Mouse (Mus musculus) limb, embryonic 11.5 days (tissue): ENCODE measurements at regions not wholly inside any gene's neighbourhood (a gene's known extent, or its start where the extent isn't known, plus 50 kb on each side); places are given as distances from the start of the nearest gene placed in this dataset.

Source experiments
- ATAC-seq: fragments of 200-750 bp; cut with Nextera tagmentation; 2 replicates; pipeline ENCODE4 v1.8.0; 2017; ENCODE audit warnings: low read depth; ENCODE audit not compliant: insufficient number of reproducible peaks, low FRiP score, low TSS enrichment
- DNase-seq: peaks from one replicate; pipeline ENCODE4 v3.0.0-alpha.2; 2015; ENCODE audit warnings: low spot score
- H3K27ac ChIP-seq: fragments of 300-500 bp; sonication (generic); replicated peaks from 2 replicates; pipeline ENCODE4 v1.5.1; 2014; ENCODE audit warnings: low read depth, mild to moderate bottlenecking, low read length
- H3K27me3 ChIP-seq: fragments of 300-500 bp; sonication (generic); 2 replicates; pipeline ENCODE4 v1.6.1; 2014; ENCODE audit warnings: mild to moderate bottlenecking, low read length, mixed read lengths; ENCODE audit not compliant: control insufficient read depth, insufficient read depth
- H3K36me3 ChIP-seq: fragments of 300-500 bp; sonication (generic); 2 replicates; pipeline ENCODE4 v1.6.1; 2014; ENCODE audit warnings: mild to moderate bottlenecking, low read length, moderate library complexity, mixed read lengths; ENCODE audit not compliant: control insufficient read depth, insufficient read depth
- H3K4me1 ChIP-seq: fragments of 300-500 bp; sonication (generic); 2 replicates; pipeline ENCODE4 v1.6.1; 2014; ENCODE audit warnings: low read length, mixed read lengths; ENCODE audit not compliant: control insufficient read depth, insufficient read depth
- H3K4me2 ChIP-seq: fragments of 300-500 bp; sonication (generic); 2 replicates; pipeline ENCODE4 v1.6.1; 2014; ENCODE audit warnings: low read depth, mild to moderate bottlenecking, moderate library complexity; ENCODE audit not compliant: severe bottlenecking
- H3K4me3 ChIP-seq: fragments of 300-500 bp; sonication (generic); 2 replicates; pipeline ENCODE4 v1.5.1; 2014; ENCODE audit warnings: low read depth, low read length
- H3K9ac ChIP-seq: fragments of 300-500 bp; sonication (generic); 2 replicates; pipeline ENCODE4 v1.6.1; 2014; ENCODE audit warnings: mild to moderate bottlenecking, low read length
- H3K9me3 ChIP-seq: fragments of 300-500 bp; sonication (generic); 2 replicates; pipeline ENCODE4 v1.6.1; 2016; ENCODE audit warnings: low read length; ENCODE audit not compliant: control insufficient read depth
- WGBS: fragments of 180-500 bp; shearing (Covaris S2); extraction: QIAGEN DNeasy Blood & Tissue Kit; methylation state at CpG from one replicate; pipeline ENCODE4 v1.1.7; 2014; 5-methylcytosine and 5-hydroxymethylcytosine counted together

GRCm38 (mm10) chr6:18664687-18665086 is 150.0 kb upstream of the Cttnbp2 start:
- DNase-seq (no peak), ATAC-seq (no peak)
- no peak overlapping the region for H3K4me2 ChIP-seq
- no peaks in the 10 kb centered on the region for H3K4me1 ChIP-seq
- no peaks in the 10 kb centered on the region for H3K9me3 ChIP-seq
- H3K9ac ChIP-seq = no peak overlapping the region
- no peaks in the 10 kb centered on the region for H3K27me3 ChIP-seq
- WGBS = 97% methylated on average over 4 of the region's 4 CpGs
- H3K4me3 ChIP-seq = no peak overlapping the region
- no peaks in the 10 kb centered on the region for H3K36me3 ChIP-seq
- H3K27ac ChIP-seq = no peak overlapping the region

GRCm38 (mm10) chr6:18665992-18666391 is 151.3 kb upstream of the Cttnbp2 start:
- WGBS = 73% methylated on average over 4 of the region's 4 CpGs
- Histone ChIP-seq H3K27me3 (no peaks in the 10 kb centered on the region), H3K9ac (no peak overlapping the region), H3K36me3 (no peaks in the 10 kb centered on the region), H3K4me1 (no peaks in the 10 kb centered on the region), H3K4me3 (no peak overlapping the region), H3K4me2 (no peak overlapping the region), H3K27ac (no peak overlapping the region), H3K9me3 (no peaks in the 10 kb centered on the region)
- ATAC-seq (no peak), DNase-seq (no peak)

DNA sequence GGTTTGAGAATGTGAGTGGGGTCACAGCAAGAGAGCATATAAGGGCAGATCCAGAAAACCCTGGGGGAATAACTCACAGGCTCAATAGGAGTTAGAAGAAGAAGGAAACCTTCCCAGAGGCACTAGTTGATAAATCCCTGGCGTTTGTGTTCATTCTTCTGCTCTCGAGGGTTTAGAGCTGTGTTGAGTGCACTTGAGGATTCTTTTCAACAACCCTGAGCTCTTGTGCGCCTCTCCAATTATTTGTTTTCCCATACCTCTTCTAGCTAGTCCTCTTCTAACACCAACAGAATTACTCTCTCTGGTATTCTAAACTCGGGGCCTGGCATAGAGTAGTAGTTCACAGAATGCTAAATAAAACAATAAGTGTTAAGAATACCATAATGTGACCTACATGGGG is 151.9 kb upstream of the Cttnbp2 start:
- H3K4me3 ChIP-seq = no peak overlapping the region
- H3K4me1 ChIP-seq = no peaks in the 10 kb centered on the region
- DNase-seq (no peak), ATAC-seq (no peak)
- H3K27me3 ChIP-seq = no peaks in the 10 kb centered on the region
- H3K4me2 ChIP-seq = no peak overlapping the region
- H3K9ac ChIP-seq = no peak overlapping the region
- H3K27ac ChIP-seq = no peak overlapping the region
- H3K9me3 ChIP-seq = no peaks in the 10 kb centered on the region
- H3K36me3 ChIP-seq = no peaks in the 10 kb centered on the region
- WGBS = 81% methylated on average over 4 of the region's 4 CpGs

- WGBS = 81% methylated on average over 1 of the region's 1 CpGs
- no peaks in the 10 kb centered on the region for H3K36me3 ChIP-seq
- no peaks in the 10 kb centered on the region for H3K4me1 ChIP-seq
- H3K4me3 ChIP-seq = no peak overlapping the region
- DNase-seq (no peak), ATAC-seq (no peak)
- no peak overlapping the region for H3K4me2 ChIP-seq
- H3K9me3 ChIP-seq = no peaks in the 10 kb centered on the region
- H3K27ac ChIP-seq = no peak overlapping the region
- no peak overlapping the region for H3K9ac ChIP-seq
- H3K27me3 ChIP-seq = no peaks in the 10 kb centered on the region
Measured at GRCm38 (mm10) chr6:18670677-18671076, 156.0 kb upstream of the Cttnbp2 start.

GRCm38 (mm10) chr6:18674584-18675250 is 160.1 kb upstream of the Cttnbp2 start:
- Histone ChIP-seq H3K9ac (no peak overlapping the region), H3K4me2 (no peak overlapping the region), H3K9me3 (no peaks in the 10 kb centered on the region), H3K4me3 (no peak overlapping the region), H3K4me1 (no peaks in the 10 kb centered on the region), H3K36me3 (no peaks in the 10 kb centered on the region), H3K27ac (no peak overlapping the region), H3K27me3 (no peaks in the 10 kb centered on the region)
- 78% methylated on average over 5 of the region's 5 CpGs for WGBS
- ATAC-seq (no peak), DNase-seq (no peak)

GRCm38 (mm10) chr6:18677131-18677530 is 162.5 kb upstream of the Cttnbp2 start:
- H3K27ac ChIP-seq = no peak overlapping the region
- no peak for ATAC-seq
- no peaks in the 10 kb centered on the region for H3K27me3 ChIP-seq
- no peak for DNase-seq
- 88% methylated on average over 4 of the region's 4 CpGs for WGBS
- H3K9ac ChIP-seq = no peak overlapping the region
- no peaks in the 10 kb centered on the region for H3K4me1 ChIP-seq
- no peak overlapping the region for H3K4me3 ChIP-seq
- no peak overlapping the region for H3K4me2 ChIP-seq
- no peaks in the 10 kb centered on the region for H3K36me3 ChIP-seq
- H3K9me3 ChIP-seq = no peaks in the 10 kb centered on the region

- Histone ChIP-seq H3K36me3 (no peaks in the 10 kb centered on the region), H3K4me2 (no peak overlapping the region), H3K9ac (no peak overlapping the region), H3K27me3 (no peaks in the 10 kb centered on the region), H3K4me3 (no peak overlapping the region), H3K4me1 (no peaks in the 10 kb centered on the region), H3K9me3 (no peaks in the 10 kb centered on the region), H3K27ac (no peak overlapping the region)
- ATAC-seq = no peak
- DNase-seq = no peak
Measured at GRCm38 (mm10) chr6:18680712-18681111, 166.1 kb upstream of the Cttnbp2 start.

DNA sequence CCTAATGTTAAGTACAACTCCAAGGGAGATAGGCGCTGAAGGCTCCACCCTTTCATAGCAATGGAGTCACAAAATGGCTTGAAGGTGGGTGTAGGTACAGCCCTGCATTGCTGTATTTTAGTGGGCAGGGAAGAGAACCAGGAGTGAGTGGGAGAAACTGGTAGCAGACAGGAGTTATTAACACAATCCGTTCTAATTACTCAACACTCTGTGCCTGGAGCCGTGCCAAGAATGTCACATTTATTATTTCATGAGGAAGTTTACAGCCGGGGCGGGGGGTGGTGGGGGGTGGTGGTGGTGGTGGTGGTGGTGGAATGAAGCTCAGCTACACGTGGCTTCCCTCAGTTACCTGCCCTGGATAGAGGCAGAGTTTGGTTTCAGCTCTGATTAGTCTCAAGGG is 166.3 kb upstream of the Lsm8 start:
- DNase-seq (peak; percentile 25), ATAC-seq (no peak)
- Histone ChIP-seq H3K4me1 (no peaks in the 10 kb centered on the region), H3K4me2 (no peak overlapping the region), H3K4me3 (no peak overlapping the region), H3K9me3 (no peaks in the 10 kb centered on the region), H3K27ac (no peak overlapping the region), H3K36me3 (no peaks in the 10 kb centered on the region), H3K27me3 (no peaks in the 10 kb centered on the region), H3K9ac (no peak overlapping the region)
- 41% methylated on average over 6 of the region's 6 CpGs for WGBS

DNA sequence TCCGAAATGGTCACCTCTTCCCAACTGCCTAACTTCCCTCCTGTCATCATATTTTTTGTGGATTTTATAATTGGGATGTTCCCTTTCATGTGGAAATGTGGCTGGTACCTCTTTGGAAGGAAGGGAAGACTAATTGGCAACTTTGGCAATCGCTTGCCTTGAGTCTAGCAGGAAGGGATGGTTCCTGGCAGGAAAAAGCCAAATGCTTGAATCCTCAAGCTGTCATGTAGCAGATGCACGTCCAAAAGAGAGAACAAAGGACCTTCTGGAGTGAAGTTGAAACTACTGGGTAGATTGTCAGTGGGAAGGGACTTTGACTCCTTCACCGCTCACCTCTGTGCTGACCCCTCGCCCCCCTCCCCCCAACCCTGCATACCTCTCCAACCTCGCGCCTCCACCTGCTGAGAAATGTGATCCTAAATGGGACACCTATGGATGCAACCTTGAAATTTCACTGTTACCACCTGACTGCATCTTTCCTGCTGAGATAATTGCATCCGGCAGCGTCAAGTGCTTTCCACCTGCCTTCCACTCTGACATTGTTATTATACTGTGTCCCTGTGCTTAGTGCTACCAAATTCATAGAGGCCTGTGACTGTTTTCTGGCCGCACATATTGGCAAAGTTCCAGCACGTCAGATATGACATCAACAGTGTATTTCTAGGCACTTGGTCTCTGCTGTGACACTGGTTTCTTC is 159.6 kb upstream of the Lsm8 start:
- Histone ChIP-seq H3K36me3 (no peaks in the 10 kb centered on the region), H3K4me3 (no peak overlapping the region), H3K4me2 (no peak overlapping the region), H3K9me3 (no peaks in the 10 kb centered on the region), H3K27ac (no peak overlapping the region), H3K27me3 (no peaks in the 10 kb centered on the region), H3K4me1 (no peaks in the 10 kb centered on the region), H3K9ac (no peak overlapping the region)
- 47% methylated on average over 11 of the region's 11 CpGs for WGBS
- DNase-seq = no peak
- ATAC-seq = no peak
